Mouse (Mus musculus) MEL (cell line): ENCODE data around the gene Zfp512b.

Experiments
- CTCF ChIP-seq, 3 experiments: IDR thresholded peaks in 2 of 3; conservative IDR thresholded peaks in 1 of 3; 2 replicates each; pipeline ENCODE4 v1.5.1; 2011 to 2012; ENCODE audit warnings: low read length in 3 of 3, low read depth in 2 of 3, mild to moderate bottlenecking in 2 of 3, improper control_type of control experiment in 1 of 3, inconsistent platforms in 1 of 3, mixed read lengths in 1 of 3, moderate library complexity in 1 of 3; ENCODE audit not compliant: control insufficient read depth in 1 of 3, insufficient read depth in 1 of 3, poor library complexity in 1 of 3, severe bottlenecking in 1 of 3
- GATA1 ChIP-seq: IDR thresholded peaks from 2 replicates; pipeline ENCODE4 v1.6.1; 2011; ENCODE audit warnings: low read depth, low read length, improper control_type of control experiment
- USF1 ChIP-seq: IDR thresholded peaks from 2 replicates; pipeline ENCODE4 v1.6.1; 2014; ENCODE audit warnings: low read depth, mild to moderate bottlenecking, inconsistent platforms, low read length, improper control_type of control experiment, moderate library complexity

GRCm38 (mm10) chr2:181618761-181619495, 26.3 kb upstream of the Zfp512b start:
- TF ChIP-seq CTCF (IDR thresholded peaks at IDR 0.05 in 2 of 3, conservative IDR thresholded peaks at IDR 0.05 in 1 of 3; ENCODE audit: control insufficient read depth in 1 of 3, insufficient read depth in 1 of 3, low read depth in 2 of 3, low read length in 3 of 3, poor library complexity in 1 of 3, severe bottlenecking in 1 of 3) (no peak), USF1 (no peak), GATA1 (no peak)
